Mouse (Mus musculus): ENCODE measurements around the gene Tef.

The Tef gene

DNA sequence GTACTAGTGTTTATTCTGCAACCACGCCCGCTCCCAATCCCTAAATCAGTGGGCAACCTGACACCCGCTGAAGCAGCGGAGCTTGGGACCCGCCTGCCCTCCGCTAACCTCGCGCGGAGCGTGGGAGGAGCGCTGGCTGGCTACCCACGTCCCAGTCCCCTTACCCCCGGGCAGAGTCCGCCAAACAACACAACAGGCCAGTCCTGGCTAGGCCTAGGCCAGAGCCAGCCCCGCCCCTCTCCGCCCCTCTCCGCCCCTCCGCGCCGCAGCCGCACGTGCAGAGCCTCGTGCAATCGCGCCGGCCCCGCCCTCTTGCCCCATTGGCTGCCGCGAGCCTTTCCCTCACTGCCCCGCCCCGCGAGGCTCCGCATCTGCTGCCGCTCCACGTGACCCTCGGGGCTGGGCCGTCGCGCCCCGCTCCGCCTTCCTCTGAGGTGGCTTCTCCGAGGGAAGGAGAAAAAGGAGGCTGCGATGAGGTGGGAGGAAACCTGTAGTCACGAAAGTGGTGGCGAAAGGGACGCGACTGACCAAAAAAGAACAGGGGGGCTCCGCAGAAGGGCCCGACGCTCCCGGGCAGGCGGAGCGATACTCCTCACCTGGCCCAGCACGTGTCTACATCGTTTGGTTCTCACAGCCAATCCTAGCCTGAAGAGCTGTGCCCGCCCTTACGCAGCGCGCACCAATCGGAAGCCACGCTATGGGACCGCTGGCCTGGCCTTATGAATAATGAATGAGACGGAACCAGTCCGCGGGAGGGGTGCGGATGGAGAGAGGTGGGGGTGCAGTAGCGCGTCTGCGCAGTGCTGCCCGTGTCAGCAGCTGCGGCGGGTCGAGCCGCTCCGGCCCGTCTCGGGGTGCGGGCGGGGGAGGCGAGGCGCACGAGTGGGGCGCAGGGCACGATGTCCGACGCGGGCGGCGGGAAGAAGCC is 8.7 kb downstream of the Tef start:
- ChIA-PET POLR2A (interaction anchor here (0.6 to 3.6 kb wide), 157 partner anchors 8 to 1338 kb away, joined by 3 to 46 read pairs (median 5); partner anchors contain the start of genes Aco2 (in 3 of the 4), Csdc2 (in 3 of the 4), Phf5a (in 3 of the 4) and Polr3h (in 3 of the 4)), CTCF (interaction anchor here in 3 of 4 experiments (0.6 to 2.7 kb wide), 9 partner anchors 20 to 1936 kb away, joined by 3 to 24 read pairs (median 4); partner anchors contain the start of gene Polr3h (in 1 of the 3))

GRCm38 (mm10) chr15:81811599-81811996 is 9.4 kb downstream of the Tef start:
- ChIA-PET CTCF (interaction anchor here in 3 of 4 experiments (0.7 to 2.7 kb wide), 5 partner anchors 20 to 205 kb away, joined by 3 to 24 read pairs (median 4); no protein-coding TSS in a partner anchor), POLR2A (interaction anchor here (0.6 to 3.6 kb wide), 126 partner anchors 8 to 1338 kb away, joined by 3 to 46 read pairs (median 5); partner anchors contain the start of genes Aco2 (in 3 of the 4), Phf5a (in 3 of the 4), Polr3h (in 3 of the 4) and Tef (in 3 of the 4))

GRCm38 (mm10) chr15:81812287-81812686 is 10.1 kb downstream of the Tef start:
- CTCF ChIA-PET, result interaction anchor here in 2 of 4 experiments (0.5 to 2.7 kb wide), 3 partner anchors 19 to 449 kb away, joined by 3 to 13 read pairs (median 3); no protein-coding TSS in a partner anchor

GRCm38 (mm10) chr15:81812696-81813631 is 10.7 kb downstream of the Tef start:
- ChIA-PET CTCF (interaction anchor here in 2 of 4 experiments (0.5 to 2.7 kb wide), 3 partner anchors 18 to 448 kb away, joined by 3 to 13 read pairs (median 3); no protein-coding TSS in a partner anchor), POLR2A (interaction anchor here in 3 of 4 experiments (0.6 to 3.6 kb wide), 13 partner anchors 10 to 334 kb away, joined by 3 to 44 read pairs (median 9); partner anchors contain the start of genes Polr3h (in 1 of the 3), Srebf2 (in 1 of the 3), Tef (in 1 of the 3) and Tob2 (in 1 of the 3))

More at GRCm38 (mm10) chr15:81812287-81812686, 10.1 kb downstream of the Tef start:
- POLR2A ChIA-PET, result interaction anchor here in 3 of 4 experiments (0.6 to 3.6 kb wide), 11 partner anchors 11 to 335 kb away, joined by 3 to 44 read pairs (median 12); partner anchors contain the start of genes Polr3h (in 1 of the 3), Srebf2 (in 1 of the 3), Tef (in 1 of the 3) and Tob2 (in 1 of the 3)

- CTCF ChIA-PET, result no interaction called here
- POLR2A ChIA-PET, result interaction anchor here in 2 of 4 experiments (0.5 to 1.8 kb wide), 9 partner anchors 10 to 291 kb away, joined by 3 to 5 read pairs (median 3); partner anchors contain the start of gene Tef (in 1 of the 2)
These were observed 11.9 kb downstream of the Tef start for GRCm38 (mm10) chr15:81813986-81814705.

DNA sequence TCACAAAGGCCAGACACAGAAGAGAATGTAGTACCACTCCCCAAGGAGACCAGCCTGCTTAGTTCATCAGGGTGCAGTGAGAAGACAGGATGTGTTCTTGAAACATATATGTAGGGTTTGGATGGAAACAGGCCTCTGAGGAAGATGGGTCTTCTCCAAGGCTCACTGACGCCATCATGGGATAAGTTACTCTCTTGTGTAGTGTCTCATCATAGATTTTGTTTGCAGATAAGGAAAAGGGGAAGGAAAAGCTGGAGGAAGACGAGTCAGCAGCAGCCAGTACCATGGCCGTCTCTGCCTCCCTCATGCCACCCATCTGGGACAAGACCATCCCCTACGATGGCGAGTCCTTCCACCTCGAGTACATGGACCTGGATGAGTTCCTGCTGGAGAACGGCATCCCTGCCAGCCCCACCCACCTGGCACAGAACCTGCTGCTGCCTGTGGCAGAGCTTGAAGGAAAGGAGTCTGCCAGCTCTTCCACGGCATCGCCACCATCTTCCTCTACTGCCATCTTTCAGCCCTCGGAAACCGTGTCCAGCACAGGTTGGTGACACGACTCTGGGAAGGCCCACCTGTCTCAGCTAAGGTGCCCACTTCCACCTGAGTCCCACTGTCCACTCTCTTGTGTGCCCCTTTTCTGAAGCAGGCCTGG is 12.6 kb downstream of the Tef start:
- ChIA-PET POLR2A (interaction anchor here in 2 of 4 experiments (1.0 to 1.8 kb wide), 4 partner anchors 12 to 292 kb away, joined by 3 to 5 read pairs (median 4); partner anchors contain the start of gene Tef (in 1 of the 2)), CTCF (no interaction called here)

GRCm38 (mm10) chr15:81818404-81818803 is 16.2 kb downstream of the Tef start:
- ChIA-PET POLR2A (interaction anchor here in 2 of 4 experiments (1.2 to 2.0 kb wide), 4 partner anchors 12 to 26 kb away, joined by 3 to 10 read pairs (median 5); no protein-coding TSS in a partner anchor), CTCF (interaction anchor here in 1 of 4 experiments (1.5 kb wide), 1 partner anchor 13 kb away, joined by 4 read pairs; no protein-coding TSS in a partner anchor)

GRCm38 (mm10) chr15:81822631-81823030 is 20.4 kb downstream of the Tef start:
- POLR2A ChIA-PET, result interaction anchor here in 2 of 4 experiments (0.6 to 1.7 kb wide), 4 partner anchors 9 to 142 kb away, joined by 3 to 4 read pairs (median 4); no protein-coding TSS in a partner anchor
- CTCF ChIA-PET, result interaction anchor here in 2 of 4 experiments (0.6 to 1.2 kb wide), 2 partner anchors 9 to 260 kb away, joined by 3 to 6 read pairs; no protein-coding TSS in a partner anchor

GRCm38 (mm10) chr15:81824832-81825231 is 22.6 kb downstream of the Tef start:
- POLR2A ChIA-PET, result interaction anchor here in 2 of 4 experiments (1.0 to 1.7 kb wide), 5 partner anchors 11 to 15 kb away, joined by 3 to 4 read pairs (median 3); no protein-coding TSS in a partner anchor
- CTCF ChIA-PET, result interaction anchor here in 1 of 4 experiments (1.1 kb wide), 1 partner anchor 80 kb away, joined by 3 read pairs; no protein-coding TSS in a partner anchor

GRCm38 (mm10) chr15:81828426-81829207 is 26.4 kb downstream of the Tef start:
- ChIA-PET CTCF (interaction anchor here in 1 of 4 experiments (0.7 kb wide), 1 partner anchor 515 kb away, joined by 3 read pairs; no protein-coding TSS in a partner anchor), POLR2A (interaction anchor here in 3 of 4 experiments (0.6 to 1.4 kb wide), 3 partner anchors 17 to 63 kb away, joined by 3 to 4 read pairs (median 4); no protein-coding TSS in a partner anchor)

- ChIA-PET CTCF (interaction anchor here in 1 of 4 experiments (0.7 kb wide), 1 partner anchor 516 kb away, joined by 3 read pairs; no protein-coding TSS in a partner anchor), POLR2A (interaction anchor here in 2 of 4 experiments (1.0 to 2.8 kb wide), 3 partner anchors 18 to 29 kb away, joined by 4 to 18 read pairs (median 4); partner anchors contain the start of gene Tob2 (in 1 of the 2))
These were observed 27.0 kb downstream of the Tef start for GRCm38 (mm10) chr15:81829208-81829580.

DNA sequence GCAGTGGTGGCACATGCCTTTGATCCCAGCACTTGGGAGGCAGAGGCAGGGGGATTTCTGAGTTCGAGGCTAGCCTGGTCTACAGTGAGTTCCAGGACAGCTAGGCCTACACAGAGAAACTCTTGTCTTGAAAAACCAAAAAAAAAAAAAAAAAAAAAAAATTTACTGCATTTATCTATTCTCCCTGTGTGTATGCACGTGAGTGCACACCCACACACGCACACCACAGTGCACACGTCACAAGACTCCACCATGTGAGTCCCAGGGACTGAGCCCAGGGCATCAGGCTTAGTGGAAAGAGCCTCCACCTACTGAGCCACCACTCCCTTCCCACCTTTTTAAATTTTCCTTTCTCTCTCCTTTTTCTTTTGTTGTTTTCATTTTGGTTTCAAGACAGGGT is 28.3 kb downstream of the Tef start:
- POLR2A ChIA-PET, result interaction anchor here (0.6 to 2.8 kb wide), 65 partner anchors 8 to 351 kb away, joined by 3 to 18 read pairs (median 5); partner anchors contain the start of genes Phf5a (in 3 of the 4), Polr3h (in 3 of the 4), Aco2 (in 2 of the 4) and Csdc2 (in 2 of the 4)
- CTCF ChIA-PET, result interaction anchor here (0.6 to 2.9 kb wide), 68 partner anchors 8 to 1534 kb away, joined by 3 to 53 read pairs (median 5); partner anchors contain the start of genes Aco2 (in 1 of the 4), Csdc2 (in 1 of the 4), L3mbtl2 (in 1 of the 4) and Phf5a (in 1 of the 4)

DNA sequence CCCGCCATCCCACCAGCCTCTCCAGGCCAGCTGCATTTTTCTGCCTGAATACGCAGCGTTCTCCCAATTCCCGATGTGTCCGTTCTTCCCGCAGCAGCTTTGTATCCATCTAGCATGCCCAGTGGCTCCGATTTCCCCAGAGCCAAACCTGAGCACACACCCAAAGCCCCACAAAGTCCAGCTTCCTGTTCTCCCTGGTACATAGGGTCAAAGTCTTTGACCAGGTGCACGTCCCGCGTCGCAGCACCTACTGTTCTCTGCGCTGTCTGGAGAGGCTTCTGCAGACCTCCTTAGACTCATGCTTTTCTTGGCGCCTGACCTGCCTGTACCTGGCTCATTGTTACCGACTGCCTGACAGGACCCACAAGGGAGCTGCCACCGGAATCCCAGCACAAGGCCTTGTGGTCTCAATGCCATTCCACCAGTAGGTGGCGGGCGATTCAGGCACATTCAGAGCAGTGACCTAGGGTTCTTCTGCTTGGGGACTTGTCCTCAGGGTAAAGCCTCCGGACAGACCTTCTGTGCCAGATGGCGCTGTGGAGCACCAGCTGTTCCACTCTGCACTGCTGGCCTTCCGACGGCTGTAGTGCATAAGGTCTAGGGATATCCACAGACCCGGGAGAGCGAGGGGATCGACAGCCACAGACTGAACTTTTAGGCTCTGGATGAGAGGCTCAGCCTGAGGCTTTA is 29.1 kb downstream of the Tef start:
- ChIA-PET POLR2A (interaction anchor here (0.6 to 2.8 kb wide), 80 partner anchors 8 to 351 kb away, joined by 3 to 18 read pairs (median 4); partner anchors contain the start of genes Phf5a (in 3 of the 4), Polr3h (in 3 of the 4), Aco2 (in 2 of the 4) and Csdc2 (in 2 of the 4)), CTCF (interaction anchor here (0.5 to 2.9 kb wide), 123 partner anchors 8 to 1660 kb away, joined by 3 to 53 read pairs (median 4); partner anchors contain the start of genes Polr3h (in 2 of the 4), Tef (in 2 of the 4), Aco2 (in 1 of the 4) and Chadl (in 1 of the 4))

DNA sequence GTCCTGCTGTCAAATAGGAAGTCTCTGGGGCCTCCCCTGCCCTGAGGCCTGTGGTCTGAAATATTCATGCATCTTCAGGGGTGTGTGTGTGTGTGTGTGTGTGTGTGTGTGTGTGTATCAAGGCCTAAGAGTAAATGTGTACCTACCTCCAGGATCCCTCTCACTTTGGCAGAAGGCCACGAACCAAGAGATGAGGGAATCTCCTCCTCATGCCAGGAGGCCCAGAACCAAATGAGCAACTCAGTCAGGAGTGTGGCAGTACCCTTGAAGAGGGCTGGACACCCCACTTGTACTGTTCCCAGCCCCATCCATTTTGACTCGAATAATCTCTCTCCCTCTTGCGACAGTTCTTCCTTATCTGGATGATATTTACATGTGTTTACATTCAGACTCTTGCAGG is 30.0 kb downstream of the Tef start:
- ChIA-PET POLR2A (interaction anchor here (0.6 to 1.9 kb wide), 6 partner anchors 19 to 269 kb away, joined by 3 to 10 read pairs (median 5); partner anchors contain the start of gene Tef (in 1 of the 4)), CTCF (interaction anchor here (0.6 to 2.9 kb wide), 15 partner anchors 8 to 358 kb away, joined by 3 to 43 read pairs (median 11); partner anchors contain the start of gene Pmm1 (in 1 of the 4))

Measured in embryonic stem cell, embryonic (primary cell).